Mouse (Mus musculus) heart, adult 2 months (tissue): ENCODE measurements around the gene Pla2g12a.

Experiments
- CTCF ChIP-seq: fragments of 200-600 bp; IDR thresholded peaks from 2 replicates; pipeline ENCODE4 v1.8.1; 2022; ENCODE audit warnings: antibody characterized with exemption, mild to moderate bottlenecking, moderate library complexity
- EP300 ChIP-seq: fragments of 200-500 bp; IDR thresholded peaks from 2 replicates; pipeline ENCODE4 v1.6.1; 2011; ENCODE audit warnings: low read depth, low read length, control low read depth; ENCODE audit not compliant: insufficient read depth
- POLR2A ChIP-seq: fragments of 200-500 bp; IDR thresholded peaks from 2 replicates; pipeline ENCODE4 v1.6.1; 2011; ENCODE audit warnings: mild to moderate bottlenecking, low read depth, low read length, control low read depth; ENCODE audit not compliant: insufficient read depth

GRCm38 (mm10) chr3:129918434-129918833 is 40.0 kb downstream of the Pla2g12a start:
- TF ChIP-seq POLR2A (no peak), CTCF (peak; percentile 87), EP300 (no peak)
